Mouse (Mus musculus) 416B (cell line): Measurements from ENCODE around the gene Nrxn3.

Experiments
- DNase-seq: peaks from one replicate; pipeline ENCODE4 v3.0.0; 2011; ENCODE audit warnings: low read depth

Nrxn3 gene

DNA sequence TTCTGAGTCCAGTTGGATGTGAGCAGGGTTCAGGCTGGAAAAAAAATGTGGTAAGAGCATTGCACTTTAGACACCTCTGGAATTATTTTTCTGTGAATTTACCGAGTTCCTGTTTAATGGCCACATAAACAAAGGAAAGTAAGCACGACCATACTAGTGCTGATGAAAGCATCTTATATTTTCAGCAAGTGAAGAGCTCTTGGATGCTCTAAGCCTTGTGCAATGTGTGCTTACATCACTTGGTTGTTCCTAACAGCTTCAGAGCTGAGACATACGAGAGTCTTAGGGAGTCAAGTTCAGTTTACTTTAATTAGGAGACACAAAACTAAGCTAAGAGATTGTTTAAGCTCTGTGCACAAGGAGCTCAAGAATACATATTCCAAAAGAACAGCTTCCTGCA, 1231.0 kb downstream of the Nrxn3 start:
- DNase-seq: no peak

DNA sequence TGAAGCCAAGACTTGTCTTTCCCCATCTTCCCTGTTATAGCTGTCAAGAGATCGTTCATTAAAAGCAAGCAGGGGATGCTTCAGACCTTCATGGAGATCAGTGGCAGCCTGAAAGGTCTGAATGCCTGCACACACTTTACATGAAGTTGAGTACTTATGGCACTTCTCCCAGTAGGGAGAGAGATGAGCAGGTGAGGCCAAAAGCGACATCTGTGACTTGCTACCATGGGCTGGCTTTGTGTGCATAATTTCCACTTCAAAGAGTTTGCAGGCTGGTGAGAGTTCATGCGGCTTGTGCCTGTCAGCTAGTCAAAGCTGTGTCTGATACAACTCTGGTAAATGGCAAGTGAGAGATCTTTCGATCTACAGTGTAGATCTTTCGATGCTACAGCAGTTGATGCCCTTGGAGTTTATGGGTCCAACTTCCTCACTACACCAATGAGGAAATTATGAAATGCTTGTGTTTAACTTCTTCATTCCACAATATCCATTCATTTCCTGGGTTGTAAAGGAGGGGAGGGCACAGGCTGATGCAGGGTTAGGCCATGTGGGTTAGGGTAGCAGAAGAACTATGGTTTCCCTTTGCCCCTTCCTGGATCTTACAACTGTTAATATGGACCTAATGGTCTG, 1231.9 kb downstream of the Nrxn3 start:
- DNase-seq: no peak

DNA sequence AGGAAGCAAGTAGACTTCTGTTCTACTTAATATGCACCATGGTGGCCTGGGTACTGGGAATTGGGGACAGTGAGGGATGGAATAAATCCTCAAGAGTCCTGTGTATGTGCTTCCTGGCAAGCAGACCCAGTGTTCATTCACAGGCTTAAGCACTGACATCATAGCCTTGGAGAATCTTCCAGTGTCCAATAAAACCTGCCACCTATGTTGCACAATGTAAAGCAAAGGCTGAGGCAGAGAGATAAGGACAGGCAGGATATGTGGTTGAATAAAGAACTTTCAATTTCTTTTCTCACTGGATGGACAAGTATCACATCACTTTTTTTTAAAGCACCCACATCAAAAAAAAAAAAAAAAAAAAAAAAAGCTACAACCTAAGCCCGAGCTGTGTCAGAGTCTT, 1240.4 kb downstream of the Nrxn3 start:
- DNase-seq: peak; percentile 49

GRCm38 (mm10) chr12:89976648-89977047, 1254.0 kb downstream of the Nrxn3 start:
- no peak for DNase-seq

DNA sequence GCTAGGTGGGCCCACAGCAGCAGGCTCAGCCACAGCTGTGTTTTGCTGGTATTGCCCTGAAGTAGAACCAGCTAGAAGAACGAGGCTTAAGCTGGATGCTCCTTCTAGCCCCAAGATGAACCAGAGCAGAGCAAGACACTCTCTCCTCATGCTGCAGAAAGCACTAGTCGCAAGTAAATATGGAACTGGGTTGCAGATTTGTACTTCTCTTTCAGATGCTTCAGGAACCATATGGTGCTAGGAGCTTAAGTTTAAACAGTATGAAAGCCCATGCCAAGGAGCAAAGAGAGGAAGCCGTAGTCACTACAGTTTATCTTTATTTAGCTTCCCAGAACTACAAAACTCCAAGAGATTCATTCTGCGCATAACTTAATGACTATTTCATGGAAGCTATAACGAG, 1254.8 kb downstream of the Nrxn3 start:
- DNase-seq: no peak

GRCm38 (mm10) chr12:89979190-89979589, 1256.5 kb downstream of the Nrxn3 start:
- DNase-seq: no peak

GRCm38 (mm10) chr12:89982445-89982844, 1259.8 kb downstream of the Nrxn3 start:
- no peak for DNase-seq

GRCm38 (mm10) chr12:89983399-89983798, 1260.7 kb downstream of the Nrxn3 start:
- no peak for DNase-seq

DNA sequence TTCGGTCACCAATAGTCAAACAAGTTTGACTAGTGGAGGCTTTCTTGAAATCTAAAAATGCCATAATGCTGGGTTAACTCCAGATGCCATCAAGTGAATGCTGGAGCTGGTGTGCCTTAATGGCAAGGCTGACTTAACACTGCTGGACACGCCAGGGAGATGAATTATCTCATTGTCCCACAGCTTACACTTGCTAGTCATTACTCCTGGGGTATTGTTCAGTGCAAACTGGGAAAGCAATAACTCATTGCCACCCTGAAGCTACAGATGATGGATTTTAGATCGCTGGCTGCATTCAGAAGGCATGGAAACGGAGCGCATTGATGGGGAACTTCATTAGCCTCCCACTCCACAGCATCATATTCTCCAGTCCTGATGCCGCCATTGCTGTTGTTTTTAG, 1263.5 kb downstream of the Nrxn3 start:
- DNase-seq: no peak

DNA sequence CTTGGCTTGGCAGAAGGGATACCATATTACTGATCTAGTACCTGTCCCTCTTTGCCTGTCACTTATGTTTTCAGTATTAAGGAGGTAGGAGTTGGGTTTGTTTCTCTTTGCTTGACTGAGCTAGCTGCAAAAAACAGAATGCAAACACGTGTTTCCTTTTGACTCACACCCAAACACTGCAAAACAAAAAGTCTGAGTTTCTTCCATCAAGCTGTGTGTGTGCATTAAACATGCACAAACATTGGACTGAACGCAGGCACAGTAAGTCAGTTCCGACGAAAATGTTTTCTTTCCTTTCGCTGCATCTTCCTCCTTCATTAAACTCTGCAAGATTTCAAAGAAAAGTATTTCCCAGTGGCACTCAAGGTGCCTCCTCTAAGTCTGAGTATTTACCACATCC, 1270.6 kb downstream of the Nrxn3 start:
- DNase-seq: no peak

DNA sequence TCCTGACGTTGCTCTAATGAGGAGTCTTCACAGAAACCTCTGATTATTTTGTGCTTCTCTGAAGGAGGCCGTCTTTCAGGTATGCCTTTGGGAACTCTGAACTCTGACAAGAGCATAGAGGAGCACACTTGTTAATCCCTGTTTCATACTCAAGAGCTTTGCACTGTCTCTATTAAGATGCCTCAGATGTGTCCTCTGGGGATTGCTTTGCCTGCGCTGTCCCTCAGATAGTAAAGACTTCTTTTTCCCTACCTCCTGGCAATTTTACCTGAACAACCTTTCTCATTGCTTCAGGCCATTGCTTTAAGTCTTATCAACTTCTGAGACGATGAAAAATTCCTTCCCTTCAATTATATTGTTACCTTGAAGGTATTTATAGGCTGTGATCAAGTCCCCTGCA, 1272.7 kb downstream of the Nrxn3 start:
- DNase-seq: no peak

- DNase-seq: no peak
Observed at GRCm38 (mm10) chr12:90010280-90010679, 1287.6 kb downstream of the Nrxn3 start.

DNA sequence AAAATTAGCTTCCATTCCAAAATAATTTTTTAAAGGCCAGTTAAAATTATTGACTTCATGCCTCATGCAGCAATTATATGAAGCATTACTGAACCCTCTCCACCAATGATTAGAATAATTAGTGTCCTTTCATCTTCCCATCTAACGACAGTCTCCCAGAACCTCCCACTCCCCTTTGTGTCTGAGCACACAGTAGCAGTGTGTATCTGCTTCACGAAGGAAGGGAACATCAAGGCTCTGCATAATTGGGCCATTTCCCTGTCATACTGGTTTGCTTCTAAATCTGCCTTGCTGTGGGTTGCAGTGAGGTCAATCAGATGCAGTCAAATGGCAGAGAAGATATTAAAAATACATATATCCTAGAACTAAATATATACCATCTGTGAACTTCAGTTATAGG, 1291.3 kb downstream of the Nrxn3 start:
- no peak for DNase-seq

GRCm38 (mm10) chr12:90027023-90027422, 1304.3 kb downstream of the Nrxn3 start:
- DNase-seq: no peak

DNA sequence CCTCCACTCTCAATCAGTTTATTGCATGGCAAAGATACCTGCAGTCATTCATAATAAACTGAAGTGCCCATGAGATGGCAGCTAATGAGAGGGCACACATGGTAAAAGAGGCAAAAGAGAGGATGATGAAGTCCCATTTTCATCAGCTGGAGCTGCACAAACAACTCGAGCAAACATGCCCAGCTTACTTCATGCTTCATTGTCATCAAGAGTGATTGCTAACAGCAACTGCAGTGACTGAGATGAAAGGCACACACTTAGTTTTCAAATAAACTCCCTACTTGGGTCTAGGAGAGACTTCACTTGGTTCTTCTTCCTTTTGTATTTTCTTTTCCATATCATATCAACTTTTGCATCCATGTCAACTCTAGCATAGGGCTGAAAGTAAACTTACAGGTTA, 1318.4 kb downstream of the Nrxn3 start:
- DNase-seq: no peak

GRCm38 (mm10) chr12:90056256-90056655, 1333.6 kb downstream of the Nrxn3 start:
- no peak for DNase-seq

DNA sequence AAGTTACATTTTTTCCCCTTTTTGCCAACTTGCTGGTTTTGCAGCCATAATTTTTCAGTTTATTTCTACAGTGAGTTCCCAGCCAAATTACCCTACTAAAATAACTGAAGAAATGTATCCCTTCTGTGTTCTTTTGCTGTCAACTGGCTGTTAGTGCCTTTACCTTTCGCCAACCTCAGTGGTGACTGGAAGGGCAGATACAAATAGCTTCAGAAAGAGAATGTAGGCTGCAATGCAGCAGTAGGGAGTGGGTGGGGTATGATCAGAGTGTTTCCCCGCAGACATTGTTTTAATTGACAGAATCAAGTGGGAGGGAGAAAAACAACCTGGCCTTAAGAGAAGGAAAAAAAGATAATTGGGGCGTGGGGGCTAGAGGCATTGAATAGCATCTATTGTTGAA, 1337.1 kb downstream of the Nrxn3 start:
- no peak for DNase-seq

GRCm38 (mm10) chr12:90061312-90061711, 1338.6 kb downstream of the Nrxn3 start:
- DNase-seq: no peak

DNA sequence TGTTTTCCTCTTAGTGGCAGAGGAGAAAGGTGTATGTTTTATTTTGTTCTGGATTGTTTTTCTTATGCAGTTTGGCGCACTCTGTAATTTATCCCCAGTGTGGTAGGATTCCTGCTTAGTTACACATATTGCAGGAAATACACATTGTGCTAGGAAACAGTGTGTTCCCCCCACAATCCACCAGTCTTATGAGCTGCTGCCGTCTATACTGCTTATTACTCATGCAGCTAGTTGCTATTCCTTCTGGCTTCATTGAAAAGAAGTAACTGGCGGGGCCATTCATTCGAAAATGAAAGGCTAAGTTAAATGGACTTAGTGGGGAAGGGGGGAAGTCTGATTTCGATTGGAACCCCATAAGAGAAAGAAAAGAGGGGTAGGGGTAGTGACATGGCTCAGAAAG, 1339.5 kb downstream of the Nrxn3 start:
- no peak for DNase-seq

DNA sequence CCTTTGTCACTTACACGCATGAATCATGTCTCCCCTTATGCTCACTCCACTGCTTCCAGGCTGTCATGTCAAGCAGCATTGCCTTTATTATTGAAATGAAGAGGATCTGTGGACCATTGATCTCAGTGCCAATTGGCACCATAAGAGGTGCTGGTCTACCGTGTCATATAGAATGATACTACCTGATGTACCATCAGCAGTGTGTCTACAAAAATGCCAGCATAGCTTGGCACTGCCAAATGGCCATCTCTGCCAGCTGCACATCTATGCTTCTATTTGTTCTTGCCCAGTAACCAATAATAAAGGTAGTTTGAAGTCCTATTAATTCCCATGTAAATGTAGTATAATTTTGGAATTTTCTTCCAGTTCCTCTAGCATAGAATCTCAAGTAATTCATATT, 1340.8 kb downstream of the Nrxn3 start:
- DNase-seq: no peak

DNA sequence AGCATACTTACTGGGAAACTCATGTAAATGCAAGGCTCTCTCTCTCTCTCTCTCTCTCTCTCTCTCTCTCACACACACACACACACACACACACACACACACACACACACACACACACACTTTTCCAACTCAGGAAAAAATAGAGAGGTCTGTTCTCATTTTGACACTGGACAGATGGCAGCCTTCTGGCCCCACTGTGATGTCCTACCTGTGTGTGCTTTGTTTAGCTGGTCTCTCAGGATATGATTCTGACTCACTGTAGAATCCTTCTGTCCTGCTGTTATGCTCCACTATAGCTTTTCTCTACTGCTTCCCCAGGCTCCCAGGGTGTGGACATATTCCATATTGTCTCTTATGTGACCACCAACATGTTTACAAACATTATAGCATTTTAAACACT, 1363.2 kb downstream of the Nrxn3 start:
- no peak for DNase-seq

DNA sequence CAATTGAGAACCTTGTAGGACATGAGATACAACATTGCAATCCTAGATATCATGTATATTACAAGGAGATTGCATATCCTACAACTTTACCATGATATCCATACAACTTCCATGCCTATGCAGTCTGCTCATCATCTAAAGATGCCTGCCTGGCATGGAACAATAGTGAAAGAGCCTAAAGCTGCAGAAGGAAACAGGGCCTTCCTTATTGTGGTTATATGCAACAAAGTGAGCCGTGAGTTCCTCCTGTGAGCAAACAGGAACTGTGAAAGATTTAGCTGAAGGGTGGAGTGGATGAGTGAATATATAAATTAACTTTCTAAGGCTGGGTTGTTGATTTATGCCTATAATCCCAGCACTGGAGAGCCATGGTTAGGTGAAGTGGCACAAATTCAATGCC, 1373.1 kb downstream of the Nrxn3 start:
- DNase-seq: no peak

GRCm38 (mm10) chr12:90113351-90113791, 1390.7 kb downstream of the Nrxn3 start:
- DNase-seq: no peak
